Mouse (Mus musculus) testis, postnatal 10 days (tissue): Measurements from ENCODE around the gene Itga11.
"Not testable (repeated sequence)": the region's sequence is repeated elsewhere in the genome, so short reads cannot be mapped to it uniquely, and the experiment has no call there.

Experiments used
- DNase-seq: peaks from one replicate; pipeline ENCODE4 v3.0.0; 2021; ENCODE audit warnings: low spot score

Gene Itga11

DNA sequence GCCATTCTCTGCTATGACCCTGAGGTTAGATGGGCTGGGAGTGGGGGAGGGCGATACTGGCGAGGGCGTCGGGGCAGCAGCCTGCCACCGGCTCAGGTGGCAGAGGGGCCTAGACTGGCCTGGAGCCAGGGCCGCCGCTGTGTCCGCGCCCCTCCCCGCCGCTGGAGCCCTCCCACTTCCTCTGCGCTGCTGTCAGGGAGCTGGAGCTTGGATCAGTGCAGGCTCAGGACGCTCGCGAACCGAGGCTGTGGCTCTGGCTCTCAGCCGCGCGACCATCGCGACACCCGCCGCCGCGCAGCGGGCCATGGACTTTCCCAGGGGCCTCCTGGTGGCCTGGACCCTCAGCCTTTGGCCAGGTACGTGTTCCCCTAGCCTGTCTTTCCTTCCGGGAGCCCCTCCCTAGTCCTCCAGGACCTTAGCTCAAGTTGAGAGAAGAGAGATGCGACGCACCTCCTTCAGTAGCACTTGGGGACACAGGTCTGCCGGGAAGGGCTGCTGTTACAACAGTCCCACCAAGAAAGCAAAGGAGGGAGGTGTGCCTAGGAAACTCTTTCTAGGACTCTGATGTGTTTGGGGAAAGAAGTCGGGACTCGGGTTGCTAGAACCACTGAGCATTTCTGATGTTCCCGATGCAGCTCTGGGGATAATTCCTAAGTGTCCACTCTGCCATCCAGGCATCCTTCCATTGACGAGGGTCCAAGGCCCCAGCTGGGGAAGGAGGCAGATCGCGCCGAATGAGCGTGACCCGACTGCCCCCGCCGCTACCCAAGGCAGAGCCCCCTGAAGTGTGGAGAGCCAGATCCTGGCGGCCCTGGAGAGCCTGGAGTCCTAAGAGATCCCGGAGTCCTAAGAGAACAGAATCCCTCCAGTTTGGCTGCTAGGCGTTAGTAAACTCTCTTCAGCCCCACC is at the start of gene Itga11:
Gene Itga11 (plus strand): TSS at position 186 of the 909 bp plus-strand sequence.
- DNase-seq, result peak; percentile 57

DNA sequence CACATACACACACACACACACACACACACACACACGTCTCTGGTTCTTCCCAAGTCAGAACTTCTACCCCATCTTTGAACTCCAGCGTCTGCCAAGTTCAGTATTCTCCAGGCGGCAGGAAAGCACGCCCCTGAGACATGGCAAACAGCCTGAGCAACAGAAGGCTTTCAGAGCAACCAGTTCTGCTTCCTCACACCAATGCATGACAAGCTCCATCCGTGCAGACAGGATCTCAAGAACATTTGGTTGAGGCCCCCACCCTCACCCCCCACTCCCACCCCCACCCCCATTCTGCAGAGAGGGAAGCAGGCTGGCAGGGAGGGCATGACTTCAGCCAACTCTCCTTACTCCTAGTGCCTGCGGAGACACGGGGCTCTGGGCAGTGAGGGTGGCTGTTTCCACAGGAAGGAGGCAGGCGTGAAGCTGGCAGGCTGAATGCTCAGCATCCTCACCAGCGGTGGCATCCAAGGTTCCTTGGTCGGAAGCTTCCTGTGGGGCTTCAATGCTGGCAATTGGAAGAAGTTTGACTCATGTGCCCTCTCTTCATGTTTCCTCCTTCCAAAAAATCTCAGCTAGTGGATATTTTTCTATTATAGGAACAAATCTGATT is 46.9 kb upstream of the Itga11 start:
- no peak for DNase-seq

DNA sequence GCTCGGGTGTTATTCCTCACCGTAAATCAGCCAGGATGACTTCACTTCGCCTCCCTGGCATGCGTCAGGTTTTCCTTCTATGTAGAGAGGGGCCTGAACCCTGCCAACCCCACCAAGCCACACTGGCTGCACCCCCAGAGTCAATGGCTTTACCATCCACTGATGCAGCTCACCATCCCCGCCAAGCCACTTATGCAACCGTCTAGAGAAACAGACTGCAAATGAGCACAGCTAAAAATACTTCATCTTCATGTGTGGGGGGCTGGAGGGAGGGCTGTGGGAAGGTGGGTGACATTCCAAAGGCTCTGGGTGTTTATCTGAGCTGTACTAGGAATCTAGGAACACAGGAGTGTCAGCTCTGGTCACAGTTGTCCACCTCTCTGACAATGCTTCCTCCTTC is 45.2 kb upstream of the Itga11 start:
- DNase-seq, result no peak

DNA sequence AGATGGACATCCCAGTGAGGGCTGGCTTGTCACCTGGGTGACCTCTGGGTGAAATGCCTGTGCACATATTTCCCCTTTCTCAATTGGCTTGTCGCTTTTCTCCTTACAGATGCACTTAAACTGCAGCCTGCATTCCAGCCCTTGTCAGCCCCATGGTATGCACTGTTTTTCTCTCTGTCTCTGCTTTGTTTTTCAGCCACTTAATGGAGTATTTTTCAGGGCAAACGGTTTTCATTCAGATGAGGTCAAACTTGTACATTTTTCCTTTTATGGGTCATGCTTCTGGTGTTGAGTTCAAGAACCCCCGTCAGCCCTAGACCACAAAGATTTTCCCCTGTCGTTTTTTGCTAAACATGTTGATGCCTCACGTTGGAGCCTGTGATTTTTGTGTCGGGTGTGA is 39.6 kb upstream of the Itga11 start:
- no peak for DNase-seq

DNA sequence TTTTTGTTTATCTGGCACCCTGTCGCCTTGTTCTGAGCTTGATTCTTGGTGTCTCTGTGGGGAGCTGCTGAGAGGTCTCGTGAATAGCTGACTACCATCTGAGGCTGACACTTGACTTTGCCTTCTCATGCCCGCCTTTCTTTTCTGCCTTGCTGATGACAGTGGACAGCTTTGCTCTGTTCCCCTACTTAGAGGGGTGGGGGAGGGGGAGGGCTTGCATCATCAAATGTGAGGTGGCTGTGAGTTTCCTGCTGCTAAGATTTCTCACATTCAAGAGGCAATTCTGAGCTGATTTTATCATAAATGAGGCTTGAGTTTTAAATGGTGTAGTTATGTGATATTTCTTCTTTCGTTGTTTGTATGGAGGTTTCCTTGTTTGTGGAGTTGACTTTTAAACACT is 37.9 kb upstream of the Itga11 start:
- no peak for DNase-seq

DNA sequence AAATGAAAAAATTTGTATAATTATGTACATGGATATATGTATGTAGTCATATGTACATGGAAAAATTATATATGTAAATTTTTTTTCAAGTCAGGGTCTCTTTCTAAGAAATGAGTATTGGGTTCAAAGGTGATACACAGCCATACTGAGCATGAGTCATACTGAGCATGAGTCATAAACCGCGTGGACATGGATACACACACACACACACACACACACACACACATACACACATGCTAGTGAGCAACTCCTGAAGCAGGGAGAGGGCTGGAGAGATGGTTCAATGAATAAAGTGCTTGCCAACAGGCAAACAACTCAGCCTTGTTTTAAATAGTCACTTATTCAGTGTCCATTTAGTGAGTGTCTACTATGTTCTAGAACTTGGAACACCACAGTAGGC is 37.4 kb upstream of the Itga11 start:
- no peak for DNase-seq

DNA sequence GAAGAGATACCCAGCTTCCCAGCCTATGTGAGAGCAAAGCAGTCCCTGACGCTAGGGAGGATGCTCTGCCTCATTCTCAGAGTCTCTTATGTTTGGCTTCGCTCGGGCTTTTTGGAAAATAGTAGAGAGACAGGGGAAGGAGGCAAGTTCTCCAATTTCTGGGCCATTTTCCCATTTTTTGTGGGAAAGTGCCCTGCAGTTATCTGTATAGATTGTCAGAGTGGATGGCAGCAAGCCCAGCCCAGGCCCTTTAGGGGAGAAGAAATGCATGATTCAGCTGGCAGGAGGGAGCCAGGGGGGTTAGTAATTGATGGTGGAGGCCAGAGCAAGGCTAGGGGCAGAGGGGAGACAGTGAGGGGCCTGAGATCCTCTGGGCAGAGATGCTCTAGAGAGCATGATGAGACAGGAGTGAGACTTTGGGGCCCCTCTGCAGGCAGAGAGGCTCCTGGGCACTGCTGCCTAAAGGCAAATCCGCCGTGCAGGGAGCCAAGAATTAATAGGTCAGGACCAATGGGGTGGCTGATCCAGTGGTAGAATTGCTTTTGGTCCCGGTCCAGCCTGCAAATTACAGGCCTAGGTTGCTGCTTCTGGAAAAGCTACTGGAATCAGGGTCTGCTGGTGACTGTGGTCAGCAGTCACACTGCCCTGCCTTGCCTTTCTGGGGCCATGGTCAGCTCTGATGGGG is 31.8 kb upstream of the Itga11 start:
- DNase-seq, result no peak

DNA sequence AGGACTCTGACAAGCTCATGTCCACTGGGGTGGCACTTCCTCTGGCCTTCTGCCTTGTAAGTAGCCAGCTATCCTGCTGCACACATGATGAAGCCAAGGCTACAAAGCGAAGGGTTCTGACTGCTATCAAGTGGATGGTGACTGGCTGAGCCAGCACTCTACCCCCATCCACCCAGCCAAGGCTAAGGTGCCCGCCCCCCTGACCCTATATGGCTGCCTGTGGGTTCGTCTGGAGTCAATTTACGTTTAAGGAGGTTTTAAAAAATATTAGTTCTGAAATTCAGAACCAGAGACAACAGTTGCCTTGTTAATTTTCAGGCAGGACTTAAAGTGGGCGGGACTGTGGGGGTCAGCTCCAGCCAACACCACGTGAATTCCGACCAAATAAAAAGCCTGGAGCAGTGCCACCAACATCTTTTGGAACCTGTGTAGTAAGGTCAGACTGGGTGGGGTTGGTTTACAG is 30.9 kb upstream of the Itga11 start:
- no peak for DNase-seq

DNA sequence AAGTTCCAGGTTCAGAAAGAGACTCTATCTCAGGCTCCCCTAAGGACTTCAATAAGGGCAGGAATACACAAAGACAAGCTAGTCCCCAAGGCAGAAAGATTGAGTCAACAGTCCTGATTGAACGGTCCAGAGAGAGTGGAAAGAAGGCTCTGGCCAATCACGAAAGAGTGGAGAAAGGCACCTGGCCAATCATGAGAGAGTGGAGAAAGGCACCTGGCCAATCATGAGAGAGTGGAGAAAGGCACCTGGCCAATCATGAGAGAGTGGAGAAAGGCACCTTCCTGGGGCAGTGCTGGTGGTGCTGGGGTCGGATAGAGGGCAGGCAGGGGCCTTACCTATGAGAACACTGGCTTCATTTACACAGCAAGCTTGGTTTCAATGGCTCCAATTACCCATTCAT is 28.2 kb upstream of the Itga11 start:
- DNase-seq, result no peak

DNA sequence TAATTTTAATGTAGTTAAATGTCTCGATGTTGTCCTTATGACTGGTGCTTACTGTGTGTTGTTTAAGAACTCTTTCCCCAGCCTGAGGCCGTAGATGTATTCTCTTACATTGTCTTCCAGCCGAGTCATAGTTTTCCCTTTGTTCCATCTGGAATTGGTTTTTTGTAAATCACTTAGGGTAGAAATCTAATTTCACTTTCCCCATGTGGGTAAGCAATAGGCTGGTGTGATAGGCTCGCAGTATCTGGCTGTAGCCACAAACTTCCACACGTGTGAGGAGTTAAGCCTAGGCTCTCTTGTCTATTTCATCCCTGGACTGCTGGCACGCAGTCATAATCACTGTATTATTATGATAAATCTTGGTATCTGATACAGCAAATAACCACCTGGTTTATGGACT is 26.9 kb upstream of the Itga11 start:
- DNase-seq, result no peak

DNA sequence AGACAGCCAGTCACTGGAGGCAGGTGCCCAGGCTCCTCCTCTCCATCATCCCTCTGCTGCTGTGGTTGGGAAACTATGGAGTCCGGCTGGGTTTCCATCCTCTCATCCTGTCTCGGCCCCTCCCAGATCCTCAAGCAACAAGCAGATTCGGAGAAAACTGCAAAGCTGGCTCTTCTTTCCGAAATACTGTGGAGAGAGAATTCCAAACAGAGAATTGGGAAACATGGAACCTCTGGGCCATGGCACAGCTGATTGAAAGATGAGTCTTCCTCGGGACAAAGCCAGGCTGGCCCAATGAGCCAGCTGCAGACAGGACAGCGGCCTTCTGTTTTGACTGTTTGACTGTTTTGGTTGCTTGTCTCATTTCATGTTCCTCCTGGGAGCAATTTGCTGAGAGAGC is 23.3 kb upstream of the Itga11 start:
- DNase-seq, result no peak

DNA sequence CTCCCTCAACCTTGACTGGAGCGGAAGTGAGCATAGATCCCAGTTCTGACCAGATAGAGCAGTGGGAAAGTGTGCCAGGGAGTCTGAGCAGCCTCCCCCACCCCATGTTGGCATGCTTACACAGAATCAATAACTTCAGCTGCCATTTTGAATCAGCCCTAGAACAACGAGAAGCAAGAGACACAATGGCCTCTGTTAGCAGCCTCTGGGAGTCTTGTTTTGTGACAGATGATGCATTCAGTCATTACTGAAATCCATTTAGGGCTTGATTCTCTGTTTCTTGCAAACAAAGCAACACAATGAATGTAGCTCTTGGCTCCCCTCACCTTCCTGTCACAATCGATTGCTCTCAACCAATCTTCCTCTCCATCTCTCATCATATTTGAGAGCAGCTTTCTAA is 19.6 kb upstream of the Itga11 start:
- no peak for DNase-seq

DNA sequence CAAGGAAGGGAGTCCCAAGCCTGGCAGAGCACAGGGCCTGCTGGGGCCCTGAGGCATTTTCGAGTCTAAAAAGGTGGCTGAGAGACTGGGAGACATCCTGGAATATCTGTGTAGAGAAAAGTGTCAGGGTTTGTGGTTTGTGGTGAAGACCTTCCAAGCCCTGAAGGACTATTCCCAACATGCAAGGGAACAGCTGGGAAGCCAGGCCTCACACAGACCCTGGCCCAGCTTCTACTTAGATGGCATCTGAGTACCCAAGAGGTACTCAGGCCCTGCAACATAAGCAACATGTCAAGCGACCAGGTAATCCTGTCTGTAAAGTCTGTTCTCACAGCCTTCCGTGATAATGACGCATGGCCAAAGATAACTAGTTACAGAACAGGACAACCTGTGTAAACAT is 18.6 kb upstream of the Itga11 start:
- no peak for DNase-seq

DNA sequence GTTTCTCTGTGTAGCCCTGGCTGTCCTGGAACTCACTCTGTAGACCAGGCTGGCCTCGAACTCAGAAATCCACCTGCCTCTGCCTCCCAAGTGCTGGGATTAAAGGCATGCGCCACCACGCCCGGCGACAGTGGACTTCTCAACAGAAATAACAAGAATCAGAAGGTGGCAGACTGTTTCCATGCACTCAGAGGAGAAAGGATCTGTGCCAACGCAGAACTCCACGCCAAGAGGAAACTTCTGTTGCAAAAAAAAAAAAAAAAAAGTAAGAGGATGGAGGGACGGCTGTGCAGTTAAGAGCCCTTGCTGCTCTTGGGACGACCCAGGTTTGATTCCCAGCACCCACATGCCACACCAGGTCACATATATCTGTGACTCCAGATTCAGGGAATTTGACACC is 16.7 kb upstream of the Itga11 start:
- not testable (repeated sequence) for DNase-seq

DNA sequence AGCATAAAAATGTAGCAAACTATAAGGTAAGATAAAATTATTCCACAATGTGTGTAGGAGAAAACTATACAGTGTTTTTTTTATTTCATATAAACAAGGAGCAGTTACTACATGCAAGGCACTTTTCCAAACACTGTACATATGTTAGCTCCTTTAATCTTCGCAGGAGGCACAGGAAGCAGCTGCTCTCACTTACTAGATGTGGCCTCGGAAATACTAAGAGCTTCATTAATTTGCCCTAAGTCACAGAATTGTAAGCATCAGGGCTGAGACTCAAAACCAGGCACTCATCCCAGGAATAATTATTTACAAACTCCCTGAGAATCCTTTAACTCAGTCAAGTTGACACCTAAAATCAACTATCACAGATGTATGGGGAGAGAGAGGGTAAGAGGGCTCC is 14.2 kb upstream of the Itga11 start:
- no peak for DNase-seq

DNA sequence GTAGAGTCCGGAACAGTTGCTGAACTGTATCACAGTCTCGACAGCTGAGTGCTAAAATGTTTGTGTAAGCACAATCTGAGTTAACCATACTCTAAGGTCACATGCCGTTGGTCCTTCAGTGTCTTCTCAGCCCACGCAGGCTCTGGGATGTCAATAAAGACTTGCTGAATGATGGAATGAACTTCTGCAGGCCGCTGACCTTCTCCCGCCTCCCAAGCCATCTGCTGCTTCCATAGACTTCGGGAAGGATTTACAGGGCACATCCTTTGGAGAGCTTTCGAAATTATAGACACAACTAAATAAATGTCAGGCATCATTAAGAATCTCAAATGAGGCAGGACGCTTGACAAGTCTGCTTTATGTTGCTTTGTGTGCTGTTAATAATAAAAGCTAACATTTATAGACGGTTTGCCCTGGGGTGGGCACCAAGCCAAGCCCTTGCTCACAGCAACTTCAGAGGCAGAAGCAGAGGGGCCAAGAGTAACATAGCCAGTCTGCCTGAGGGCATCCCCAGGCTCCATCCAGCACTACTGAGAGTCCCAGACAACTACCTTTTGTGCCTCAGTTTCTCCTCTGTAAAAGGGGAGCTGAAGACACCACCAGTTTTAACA is 13.4 kb upstream of the Itga11 start:
- DNase-seq, result peak; percentile 55

DNA sequence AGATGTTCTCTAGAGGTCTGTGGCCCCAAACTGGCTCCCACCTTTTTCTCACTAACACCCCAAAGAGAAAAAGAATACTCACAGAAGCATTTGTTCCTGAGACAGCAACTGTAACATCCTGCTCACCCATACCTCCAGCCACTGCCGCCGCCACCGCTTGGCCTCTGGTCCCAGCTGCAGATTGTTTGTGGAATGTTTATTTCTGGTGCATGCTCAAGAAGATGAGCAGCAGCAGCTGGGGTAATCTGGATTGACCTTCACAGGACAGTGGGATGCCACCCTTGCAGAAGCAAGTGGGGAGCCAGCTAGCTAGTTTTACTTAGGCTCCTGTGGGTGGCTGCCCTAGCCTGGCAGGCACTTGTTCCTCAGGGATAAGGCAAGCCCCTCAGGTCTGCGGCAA is 11.7 kb upstream of the Itga11 start:
- DNase-seq, result no peak

DNA sequence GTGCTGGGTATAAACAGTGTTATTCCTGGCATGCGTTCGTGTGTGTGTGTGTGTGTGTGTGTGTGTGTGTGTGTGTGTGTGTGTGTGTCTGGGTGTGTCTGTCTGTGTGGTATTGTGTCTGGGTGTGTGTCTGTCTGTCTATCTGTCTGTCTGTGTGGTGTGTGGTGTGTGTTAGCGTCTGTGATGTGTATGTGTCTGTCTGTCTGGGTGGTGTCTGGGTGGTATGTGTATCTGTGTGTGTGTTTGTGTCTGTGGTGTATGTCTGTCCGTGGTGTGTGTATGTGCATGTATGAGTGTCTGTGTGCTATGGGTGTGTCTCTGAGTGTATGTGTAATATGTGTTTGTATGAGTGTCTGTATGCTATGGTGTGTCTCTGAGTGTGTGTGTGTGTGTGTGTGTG is 9.1 kb upstream of the Itga11 start:
- DNase-seq, result no peak

DNA sequence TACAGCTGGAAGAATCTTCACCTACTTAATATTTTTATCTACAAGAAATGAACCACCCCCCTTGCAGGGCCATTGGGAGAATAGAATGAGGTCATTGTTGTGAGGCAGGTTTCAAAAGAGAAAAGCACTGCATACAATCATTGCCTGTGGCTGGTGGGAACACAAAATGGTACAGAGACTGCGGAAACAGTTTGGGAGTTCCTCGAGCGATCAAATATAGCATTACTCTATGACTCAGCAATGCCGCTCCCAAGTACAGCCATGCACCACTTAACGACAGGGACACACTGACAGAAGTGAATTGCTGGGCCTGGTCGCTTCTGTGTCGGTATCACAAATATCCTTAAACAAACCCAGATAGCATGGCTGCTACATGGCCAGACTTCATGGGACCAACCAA is 4.4 kb upstream of the Itga11 start:
- no peak for DNase-seq

DNA sequence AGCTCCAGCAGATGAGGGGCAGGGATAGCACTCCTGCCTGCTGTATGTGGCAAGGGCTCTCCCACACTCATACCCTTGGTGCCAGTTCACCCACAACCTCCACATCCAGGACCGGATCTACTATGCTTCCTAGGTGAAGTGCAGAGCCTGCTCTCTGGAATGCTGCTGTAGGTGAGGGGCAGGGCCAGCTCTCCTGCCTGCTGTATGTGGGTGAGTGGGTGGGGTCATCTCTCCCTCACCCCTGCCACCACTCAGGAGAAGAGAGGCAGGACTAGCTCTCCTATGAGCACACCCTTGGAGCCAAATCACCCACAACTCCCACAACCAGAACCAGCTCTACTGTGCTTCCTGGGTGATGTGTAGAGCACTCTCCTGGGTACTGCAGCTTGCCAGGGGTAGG is 2.5 kb upstream of the Itga11 start:
- DNase-seq, result no peak

DNA sequence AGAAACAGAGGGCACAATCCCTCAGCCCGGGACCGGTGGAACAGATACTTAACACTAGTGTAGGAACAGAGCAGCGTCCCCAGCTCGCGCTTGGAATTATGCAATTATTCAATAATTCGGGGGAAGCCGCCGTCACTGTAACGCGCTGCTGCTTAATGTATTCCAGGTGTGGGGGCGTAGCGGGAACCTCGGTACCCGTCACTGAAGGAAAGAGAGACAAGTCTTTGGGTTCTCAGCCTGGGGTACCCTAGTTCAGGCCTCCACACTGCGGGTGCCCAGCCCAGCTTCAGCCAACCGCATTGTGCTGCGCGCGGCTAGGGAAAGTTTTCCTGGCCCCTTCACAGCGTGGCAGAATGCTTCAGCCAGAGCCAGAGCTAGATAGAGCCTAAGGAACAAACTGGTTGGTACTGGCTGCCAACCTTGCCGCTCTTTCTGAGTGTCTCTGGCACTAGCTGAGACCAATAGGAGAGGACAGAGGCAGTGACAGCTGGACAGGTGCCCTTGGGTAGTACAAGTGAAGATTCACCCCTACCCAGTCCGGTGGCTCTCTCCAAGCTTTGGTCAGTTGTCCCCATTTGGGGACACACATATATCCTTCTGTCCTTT is 1.0 kb downstream of the Itga11 start:
- no peak for DNase-seq

DNA sequence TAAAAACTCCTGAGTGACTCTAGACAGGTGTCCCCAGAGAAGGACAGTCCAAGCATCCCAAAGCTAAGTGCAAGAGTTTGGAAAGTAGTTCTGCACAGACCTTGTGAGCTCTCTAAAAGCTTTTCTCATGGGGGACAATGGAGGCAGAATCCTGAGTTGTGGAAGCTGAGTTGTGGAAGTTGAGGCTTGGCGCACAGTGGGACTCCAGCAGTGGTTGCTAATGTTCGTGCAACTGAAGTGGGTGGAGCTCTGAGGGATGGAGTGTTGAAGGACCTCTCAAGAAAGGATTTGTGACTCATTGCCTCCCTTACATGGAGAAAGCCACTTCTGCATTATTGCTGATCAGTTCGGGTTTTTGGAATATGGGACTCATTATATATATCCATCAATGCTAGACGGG is 1.8 kb downstream of the Itga11 start:
- DNase-seq, result no peak
